Mouse (Mus musculus) kidney, adult 2 months (tissue): ENCODE measurements at regions not wholly inside any gene's neighbourhood (a gene's known extent, or its start where the extent isn't known, plus 50 kb on each side); places are given as distances from the start of the nearest gene placed in this dataset.
"Not testable (repeated sequence)": the region's sequence is repeated elsewhere in the genome, so short reads cannot be mapped to it uniquely, and the experiment has no call there.

ENCODE experiments used
- CTCF ChIP-seq: fragments of 200-500 bp; conservative IDR thresholded peaks from 2 replicates; pipeline ENCODE4 v1.5.1; 2011; ENCODE audit warnings: low read depth, mild to moderate bottlenecking, control low read depth, low read length, moderate library complexity, mixed read lengths; ENCODE audit not compliant: insufficient read depth, insufficient read length
- POLR2A ChIP-seq: fragments of 200-500 bp; IDR thresholded peaks from one replicate; pipeline ENCODE4 v1.6.1; 2011; ENCODE audit warnings: low read depth, low read length, control low read depth

DNA sequence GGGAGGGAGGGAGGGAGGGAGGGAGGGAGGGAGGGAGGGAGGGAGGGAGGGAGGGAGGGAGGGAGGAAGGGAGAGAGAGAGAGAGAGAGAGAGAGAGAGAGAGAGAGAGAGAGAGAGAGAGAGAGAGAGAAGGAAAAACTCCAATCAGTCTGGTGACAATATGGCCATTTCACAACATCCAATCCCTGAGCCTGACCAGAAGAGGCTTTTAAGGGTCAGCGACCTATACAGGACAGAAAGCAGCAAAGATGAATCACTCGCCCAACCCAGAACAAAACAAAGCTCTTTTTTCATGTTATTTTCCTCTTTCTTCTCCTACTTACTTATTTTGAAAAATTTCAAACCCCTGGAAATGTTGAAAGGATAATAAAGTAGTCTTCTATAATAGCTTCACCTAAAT lies 84.2 kb upstream of the Ndn start:
- not testable (repeated sequence) for TF ChIP-seq CTCF, POLR2A
